Mouse (Mus musculus) embryonic facial prominence, embryonic 10.5 days (tissue): ENCODE results near the gene Ank3. TPM values are rescaled to one million over a fixed set of nuclear protein-coding genes. Genes with fewer than 3 reads are reported as not detected.

Experiments used
- DNase-seq: peaks from one replicate; pipeline ENCODE4 v3.0.0-alpha.2; 2017; ENCODE audit warnings: low spot score
- H3K27ac ChIP-seq: fragments of 300-500 bp; sonication (generic); replicated peaks from 2 replicates; pipeline ENCODE4 v1.5.1; 2016; ENCODE audit warnings: mild to moderate bottlenecking
- H3K27me3 ChIP-seq: fragments of 300-500 bp; sonication (generic); replicated peaks from 2 replicates; pipeline ENCODE4 v1.6.1; 2016; ENCODE audit warnings: low read depth, mild to moderate bottlenecking; ENCODE audit not compliant: poor library complexity, severe bottlenecking
- H3K36me3 ChIP-seq: fragments of 300-500 bp; sonication (generic); replicated peaks from 2 replicates; pipeline ENCODE4 v1.6.1; 2016; ENCODE audit warnings: mild to moderate bottlenecking, moderate library complexity
- H3K4me1 ChIP-seq: fragments of 300-500 bp; sonication (generic); 2 replicates; pipeline ENCODE4 v1.6.1; 2016
- H3K4me3 ChIP-seq: fragments of 300-500 bp; sonication (generic); 2 replicates; pipeline ENCODE4 v1.5.1; 2016; ENCODE audit warnings: mild to moderate bottlenecking, moderate library complexity
- H3K9me3 ChIP-seq: fragments of 300-500 bp; sonication (generic); 2 replicates; pipeline ENCODE4 v1.6.1; 2016; ENCODE audit warnings: mild to moderate bottlenecking
- WGBS: fragments of 180-500 bp; shearing (Covaris S2); methylation state at CpG from one replicate; pipeline ENCODE4 v1.1.7; 2016; 5-methylcytosine and 5-hydroxymethylcytosine counted together
- polyA plus RNA-seq: library from polyadenylated mRNA; unstranded; fragments of >200 nt; fragmentation: Nextera tagmentation; extraction: Ambion mirVana; gene quantifications from 2 replicates; pipeline ENCODE4 v1.2.1, GENCODE M21; 2016

Ank3 gene
- polyA plus RNA-seq, 1 experiment from 2014 or later, result 36.9 TPM

DNA sequence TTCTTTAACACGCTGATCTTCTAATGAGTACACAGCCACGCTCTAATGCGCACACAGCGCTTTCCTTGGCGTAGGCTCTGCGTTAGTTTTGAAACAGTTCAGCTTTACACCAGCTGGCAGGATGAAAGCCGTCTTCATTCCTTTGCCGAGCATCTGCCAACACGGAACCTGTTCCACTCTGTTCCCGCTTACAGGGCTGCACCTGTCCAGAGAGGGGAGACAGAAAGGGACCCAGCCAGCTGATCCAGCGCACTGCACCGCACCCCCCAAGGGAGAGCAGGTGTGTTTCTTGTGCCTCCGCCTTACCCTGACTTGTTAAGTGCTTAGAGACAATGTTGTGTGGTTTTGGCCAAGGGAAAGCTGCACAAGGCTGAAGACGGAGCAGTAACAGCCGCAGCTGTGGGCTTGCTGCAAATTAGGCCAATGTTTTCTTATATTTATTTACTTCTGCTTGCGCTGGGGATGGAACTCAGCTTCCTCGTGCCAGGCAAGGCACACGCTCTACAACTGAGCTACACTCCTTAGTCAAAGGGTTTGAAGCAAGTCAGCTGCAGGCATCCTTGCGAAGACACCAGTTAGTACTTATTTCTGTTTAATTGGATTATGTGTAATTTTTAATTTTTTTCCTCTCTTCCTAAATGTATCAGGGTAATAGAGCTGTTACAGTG is 661.6 kb downstream of the Ank3 start:
- no peaks in the 10 kb centered on the region for H3K27me3 ChIP-seq
- H3K36me3 ChIP-seq, result no peaks in the 10 kb centered on the region
- no peak overlapping the region for H3K4me3 ChIP-seq
- H3K27ac ChIP-seq, result no peak overlapping the region
- H3K9me3 ChIP-seq, result no peaks in the 10 kb centered on the region
- 82% methylated on average over 19 of the region's 19 CpGs for WGBS
- H3K4me1 ChIP-seq, result 0 out of 2 replicates have a peak, but pooled peaks cover 2% of the 10 kb centered on the region
- no peak for DNase-seq

DNA sequence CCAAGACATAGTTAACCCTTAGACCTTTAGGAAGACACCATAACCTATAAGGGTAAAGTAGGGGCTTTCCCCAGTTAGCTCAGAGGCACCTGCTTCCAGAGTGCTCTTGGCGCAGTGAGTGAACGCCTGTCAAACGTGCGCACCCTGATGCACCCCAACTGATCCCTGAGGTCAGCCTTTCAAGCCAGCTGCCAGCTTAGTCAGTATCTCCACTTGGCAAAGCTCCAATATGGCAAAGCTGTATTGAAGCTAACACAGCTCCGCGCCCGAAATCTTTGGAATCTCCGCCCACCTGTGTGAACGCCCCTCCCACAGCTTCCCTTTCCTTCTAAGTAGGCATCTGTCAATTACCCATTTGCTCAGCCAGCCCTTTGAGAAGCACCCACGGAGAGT is 662.1 kb downstream of the Ank3 start:
- no peaks in the 10 kb centered on the region for H3K27me3 ChIP-seq
- no peak overlapping the region for H3K4me3 ChIP-seq
- WGBS, result 52% methylated on average over 10 of the region's 10 CpGs
- H3K27ac ChIP-seq, result no peak overlapping the region
- DNase-seq, result no peak
- H3K9me3 ChIP-seq, result no peaks in the 10 kb centered on the region
- 0 out of 2 replicates have a peak, but pooled peaks cover 2% of the 10 kb centered on the region for H3K4me1 ChIP-seq
- H3K36me3 ChIP-seq, result no peaks in the 10 kb centered on the region

DNA sequence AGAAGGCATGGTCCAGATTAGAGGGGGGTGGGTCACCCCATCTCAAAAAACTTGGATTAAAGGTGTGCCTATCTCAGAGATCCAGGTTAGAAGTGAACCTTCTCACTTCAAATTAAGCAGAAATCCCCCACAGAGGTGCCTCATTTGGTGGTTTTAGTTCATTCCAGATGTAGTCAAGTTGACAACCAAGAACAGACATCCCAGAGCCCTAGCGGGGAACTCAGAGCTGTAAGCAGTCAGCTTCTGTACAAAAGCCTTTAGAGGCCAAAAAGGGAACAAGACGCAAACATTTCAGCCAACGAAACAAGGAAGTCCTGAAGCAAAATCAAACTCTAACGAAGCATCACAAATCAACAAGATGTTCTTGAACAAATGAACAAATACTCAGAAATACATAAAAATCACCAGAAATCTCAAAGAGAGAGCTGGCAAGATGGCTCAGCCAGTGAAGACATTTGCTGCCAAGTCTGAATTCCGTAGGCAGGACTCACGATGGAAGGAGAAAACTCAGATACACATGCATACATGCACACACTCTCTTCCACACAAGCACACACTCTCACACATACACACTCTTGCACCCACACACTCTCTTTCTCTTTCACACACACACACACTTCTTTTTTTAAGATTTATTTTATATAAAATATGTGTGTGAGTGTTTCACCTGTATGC is 665.4 kb downstream of the Ank3 start:
- 90% methylated on average over 6 of the region's 6 CpGs for WGBS
- no peaks in the 10 kb centered on the region for H3K9me3 ChIP-seq
- no peak overlapping the region for H3K4me3 ChIP-seq
- no peak overlapping the region for H3K27ac ChIP-seq
- H3K36me3 ChIP-seq, result no peaks in the 10 kb centered on the region
- 0 out of 2 replicates have a peak, but pooled peaks cover 2% of the 10 kb centered on the region for H3K4me1 ChIP-seq
- H3K27me3 ChIP-seq, result no peaks in the 10 kb centered on the region
- DNase-seq, result no peak

DNA sequence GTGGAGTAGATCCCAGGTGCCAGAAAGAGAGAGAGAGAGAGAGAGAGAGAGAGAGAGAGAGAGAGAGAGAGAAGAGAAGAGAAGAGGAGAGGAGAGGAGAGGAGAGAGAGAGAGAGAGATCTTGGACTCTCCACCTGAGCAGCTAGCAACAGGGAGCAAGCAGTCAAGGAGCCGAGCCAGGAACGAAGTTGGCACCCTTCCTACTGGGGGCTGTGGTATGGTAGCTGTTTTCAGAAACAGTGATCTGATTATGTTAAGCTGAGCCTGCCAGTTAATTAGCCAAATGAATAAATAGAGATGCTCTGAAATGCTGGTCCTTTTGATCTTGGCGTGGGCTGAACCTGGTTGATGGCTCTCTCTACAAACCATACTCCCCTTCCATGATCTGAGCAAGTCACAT is 666.6 kb downstream of the Ank3 start:
- H3K4me1 ChIP-seq, result no peaks in the 10 kb centered on the region
- H3K27me3 ChIP-seq, result no peaks in the 10 kb centered on the region
- WGBS, result 89% methylated on average over 3 of the region's 3 CpGs
- H3K4me3 ChIP-seq, result no peak overlapping the region
- DNase-seq, result no peak
- H3K36me3 ChIP-seq, result no peaks in the 10 kb centered on the region
- H3K9me3 ChIP-seq, result no peaks in the 10 kb centered on the region
- no peak overlapping the region for H3K27ac ChIP-seq

DNA sequence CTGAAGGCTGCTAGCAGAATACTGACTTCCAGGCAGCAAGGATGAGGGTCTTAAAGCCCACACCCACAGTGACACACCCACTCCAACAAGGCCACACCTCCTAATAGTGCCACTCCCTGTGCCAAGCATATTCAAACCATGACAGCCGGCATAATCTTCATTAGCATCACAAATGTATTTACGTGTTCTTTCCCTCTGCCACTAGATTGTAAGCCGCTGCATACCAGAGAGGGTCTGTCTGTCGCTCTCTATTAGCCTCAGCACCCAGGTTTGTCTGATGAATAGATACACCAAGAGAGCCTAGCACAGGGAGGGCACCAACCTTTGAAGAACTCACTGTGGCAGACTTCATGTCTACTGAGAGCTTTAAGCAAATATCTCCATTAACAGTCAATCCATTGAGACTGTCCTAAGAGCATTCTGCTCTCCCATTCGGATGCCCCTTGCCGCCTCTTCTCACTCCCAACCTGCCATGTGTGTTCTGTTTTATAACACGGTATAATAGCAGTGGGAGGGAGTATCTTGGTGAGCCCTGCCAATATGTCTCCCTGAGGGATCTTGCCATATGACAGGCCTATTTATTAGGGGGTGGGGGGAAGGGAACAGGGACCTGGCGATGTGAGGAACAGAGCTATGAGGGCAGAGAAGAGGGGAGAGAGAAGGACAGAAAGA is 668.1 kb downstream of the Ank3 start:
- Histone ChIP-seq H3K36me3 (no peaks in the 10 kb centered on the region), H3K27ac (no peak overlapping the region), H3K4me1 (no peaks in the 10 kb centered on the region), H3K4me3 (no peak overlapping the region), H3K9me3 (peaks cover 4% of the 10 kb centered on the region; the same call in 1 of the 2 replicates), H3K27me3 (no peaks in the 10 kb centered on the region)
- DNase-seq, result no peak
- WGBS, result 67% methylated on average over 8 of the region's 8 CpGs

DNA sequence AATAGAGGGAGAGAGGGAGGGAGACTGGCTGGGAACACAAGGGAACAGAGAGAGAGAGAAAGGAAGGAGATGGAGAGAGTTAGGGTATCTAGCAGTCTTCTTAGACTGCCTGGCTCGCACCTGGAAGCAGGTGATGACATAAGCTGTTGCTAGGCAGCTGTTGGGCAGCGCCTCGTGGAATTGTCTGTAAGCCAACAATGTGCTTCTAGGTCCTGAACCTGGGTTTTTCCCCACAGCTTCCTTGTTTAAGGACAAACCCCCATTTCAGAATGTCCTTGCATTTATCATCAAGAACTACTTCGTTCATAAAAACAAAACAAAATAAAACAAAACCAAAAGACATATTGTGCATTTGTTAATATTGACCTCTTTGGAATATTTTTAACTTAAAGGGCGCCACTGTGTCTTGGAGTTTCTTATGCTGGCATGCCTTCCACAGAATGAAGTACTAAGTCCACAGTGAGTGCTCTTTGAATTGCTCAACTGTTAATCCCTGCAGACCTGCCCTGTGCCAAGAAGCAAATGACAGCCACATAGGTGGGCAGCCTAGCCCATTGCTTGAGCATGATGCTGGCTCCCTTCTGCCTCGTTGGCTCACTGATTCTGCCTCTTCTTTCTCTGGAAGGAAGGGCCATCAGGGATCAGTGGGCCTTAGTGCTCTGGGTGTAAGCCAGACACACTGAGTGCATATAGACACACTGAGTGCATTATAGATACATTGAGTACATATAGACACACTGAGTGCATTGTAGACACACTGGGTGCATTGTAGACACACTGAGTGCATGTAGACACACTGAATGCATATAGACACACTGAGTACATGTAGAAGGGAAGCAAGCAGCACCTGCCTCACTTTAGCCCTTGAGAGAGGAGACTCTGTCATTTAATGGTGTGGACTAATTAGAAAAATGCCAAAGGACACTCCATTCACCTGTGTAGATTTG is 668.9 kb downstream of the Ank3 start:
- Histone ChIP-seq H3K4me3 (no peak overlapping the region), H3K9me3 (peaks cover 4% of the 10 kb centered on the region; the same call in 1 of the 2 replicates), H3K27me3 (no peaks in the 10 kb centered on the region), H3K36me3 (no peaks in the 10 kb centered on the region), H3K4me1 (no peaks in the 10 kb centered on the region), H3K27ac (no peak overlapping the region)
- WGBS, result 70% methylated on average over 6 of the region's 6 CpGs
- DNase-seq, result no peak

DNA sequence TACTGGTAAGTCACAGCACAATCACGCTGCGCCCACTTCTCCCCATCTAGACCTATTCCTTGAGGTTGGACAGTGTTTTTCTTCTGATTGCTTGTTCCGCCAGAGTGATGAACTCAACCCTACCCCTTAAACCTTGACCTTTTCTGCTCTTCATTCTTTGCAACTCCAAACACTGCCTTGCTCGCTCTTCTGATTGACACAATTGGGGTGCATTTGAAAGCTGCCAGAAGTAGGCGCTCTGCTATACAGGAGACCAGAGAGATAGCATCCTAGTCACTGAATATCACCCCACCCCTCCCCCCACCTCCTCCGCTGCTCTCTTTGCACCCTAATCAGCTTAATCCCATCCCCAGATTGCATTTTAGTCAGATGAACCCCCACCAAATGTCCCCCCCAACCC is 670.7 kb downstream of the Ank3 start:
- Histone ChIP-seq H3K9me3 (peaks cover 4% of the 10 kb centered on the region; the same call in 1 of the 2 replicates), H3K27me3 (no peaks in the 10 kb centered on the region), H3K36me3 (no peaks in the 10 kb centered on the region), H3K4me1 (no peaks in the 10 kb centered on the region), H3K27ac (no peak overlapping the region), H3K4me3 (no peak overlapping the region)
- DNase-seq, result no peak
- 57% methylated on average over 6 of the region's 6 CpGs for WGBS

DNA sequence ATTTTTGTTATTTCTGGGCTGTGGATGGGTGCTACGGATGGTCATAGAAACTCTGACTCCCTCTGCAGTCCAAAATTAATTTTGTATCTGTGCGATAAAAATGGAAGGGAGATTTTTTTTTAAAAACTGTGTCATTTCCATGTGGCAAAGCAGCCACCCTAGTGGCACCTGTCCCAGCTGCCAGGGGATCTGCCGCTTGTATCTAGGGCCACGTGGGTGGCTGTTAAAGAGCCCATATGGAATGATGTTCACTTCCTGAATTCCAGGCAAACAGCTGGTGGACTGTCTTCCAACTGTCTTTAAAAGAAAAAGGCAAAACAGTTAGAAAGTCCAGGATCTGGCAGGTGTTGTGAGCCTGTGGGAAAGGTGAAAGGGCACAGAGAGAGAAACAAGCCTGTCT is 672.8 kb downstream of the Ank3 start:
- no peak overlapping the region for H3K4me3 ChIP-seq
- no peak overlapping the region for H3K27ac ChIP-seq
- no peaks in the 10 kb centered on the region for H3K36me3 ChIP-seq
- WGBS, result 90% methylated on average over 4 of the region's 4 CpGs
- DNase-seq, result no peak
- H3K9me3 ChIP-seq, result peaks cover 4% of the 10 kb centered on the region; the same call in 1 of the 2 replicates
- H3K4me1 ChIP-seq, result no peaks in the 10 kb centered on the region
- H3K27me3 ChIP-seq, result no peaks in the 10 kb centered on the region

Other genes starting within 250 kb of the Ank3 start
- 17.1 and 19.3 TPM in 2 replicates for gene Rhobtb1, start 247.3 kb upstream of the Ank3 start, polyA plus RNA-seq
- gene A930033H14Rik, start 185.7 kb upstream of the Ank3 start, polyA plus RNA-seq, result 1.2 and 1.4 TPM in 2 replicates
- 534 and 541 TPM in 2 replicates for gene Cdk1, start 45.8 kb upstream of the Ank3 start, polyA plus RNA-seq